Mouse (Mus musculus) 3134 (cell line): ENCODE data around the gene Tra2a.

ENCODE experiments used
- DNase-seq: peaks from one replicate; pipeline ENCODE4 v3.0.0-alpha.2; 2011; ENCODE audit warnings: low spot score; ENCODE audit not compliant: insufficient read length; ENCODE audit errors: extremely low read depth

The Tra2a gene

GRCm38 (mm10) chr6:49241562-49241961 lies 22.3 kb downstream of the Tra2a start:
- no peak for DNase-seq

GRCm38 (mm10) chr6:49236331-49236730 lies 27.5 kb downstream of the Tra2a start:
- DNase-seq = peak; percentile 70

GRCm38 (mm10) chr6:49233356-49233755 lies 30.5 kb downstream of the Tra2a start:
- DNase-seq = no peak

- DNase-seq = no peak
Measured at GRCm38 (mm10) chr6:49228126-49228679, 35.6 kb downstream of the Tra2a start.

GRCm38 (mm10) chr6:49227184-49227735 lies 36.6 kb downstream of the Tra2a start:
- DNase-seq = peak; percentile 47

- DNase-seq = no peak
Measured at GRCm38 (mm10) chr6:49225728-49226123, 38.1 kb downstream of the Tra2a start.

- no peak for DNase-seq
Measured at GRCm38 (mm10) chr6:49224923-49225727, 38.7 kb downstream of the Tra2a start.

- DNase-seq = no peak
Measured at GRCm38 (mm10) chr6:49221906-49222305, 41.9 kb downstream of the Tra2a start.

GRCm38 (mm10) chr6:49219920-49220604 lies 43.8 kb downstream of the Tra2a start:
- no peak for DNase-seq

GRCm38 (mm10) chr6:49219001-49219560 lies 44.8 kb downstream of the Tra2a start:
- DNase-seq = no peak

- DNase-seq = no peak
Measured at GRCm38 (mm10) chr6:49218275-49218802, 45.5 kb downstream of the Tra2a start.

- DNase-seq = no peak
Measured at GRCm38 (mm10) chr6:49217581-49218274, 46.1 kb downstream of the Tra2a start.

GRCm38 (mm10) chr6:49216811-49217542 lies 46.9 kb downstream of the Tra2a start:
- no peak for DNase-seq

GRCm38 (mm10) chr6:49215748-49216585 lies 47.9 kb downstream of the Tra2a start:
- no peak for DNase-seq

- no peak for DNase-seq
Measured at GRCm38 (mm10) chr6:49214928-49215747, 48.7 kb downstream of the Tra2a start, which contains the start of gene Igf2bp3. TSS of gene Igf2bp3 (minus strand) at chr6:49214957.

- no peak for DNase-seq
Measured at GRCm38 (mm10) chr6:49214086-49214927, 49.5 kb downstream of the Tra2a start.

- DNase-seq = no peak
Measured at GRCm38 (mm10) chr6:49213581-49214085, 50.2 kb downstream of the Tra2a start.
